Mouse (Mus musculus) common myeloid progenitor, adult 5-6 weeks (primary cell): ENCODE results near the gene Pou6f2. TPM values are rescaled to one million over a fixed set of nuclear protein-coding genes. Genes with fewer than 3 reads are reported as not detected.

Source experiments
- ATAC-seq: replicated peaks from 2 replicates; pipeline ENCODE4 v1.8.0; 2016; ENCODE audit warnings: low read depth, mild to moderate bottlenecking, moderate TSS enrichment, inconsistent platforms; ENCODE audit not compliant: poor library complexity, severe bottlenecking
- total RNA-seq: library from RNA; stranded (forward); fragments of 200-1000, 187-1606 nt; gene quantifications from 2 replicates; pipeline ENCODE4 v1.2.3, GENCODE M21; 2017

Pou6f2 gene
- total RNA-seq: not detected in 2 replicates

GRCm38 (mm10) chr13:18397586-18397985, at the start of gene Pou6f2:
Gene Pou6f2 (minus strand): TSS chr13:18397686.
- no peak for ATAC-seq

GRCm38 (mm10) chr13:18439858-18440257, 42.4 kb upstream of the Pou6f2 start:
- ATAC-seq: no peak

- ATAC-seq: no peak
These were observed 9.8 kb downstream of the Pou6f2 start for GRCm38 (mm10) chr13:18387673-18388072.

- no peak for ATAC-seq
These were observed 34.1 kb downstream of the Pou6f2 start for GRCm38 (mm10) chr13:18363373-18363772.

GRCm38 (mm10) chr13:18344580-18345333, 52.7 kb downstream of the Pou6f2 start:
- ATAC-seq: no peak

- ATAC-seq: no peak
These were observed 58.5 kb downstream of the Pou6f2 start for GRCm38 (mm10) chr13:18338910-18339501.

GRCm38 (mm10) chr13:18338022-18338421, 59.5 kb downstream of the Pou6f2 start:
- no peak for ATAC-seq

- no peak for ATAC-seq
These were observed 63.5 kb downstream of the Pou6f2 start for GRCm38 (mm10) chr13:18334035-18334434.

GRCm38 (mm10) chr13:18332596-18332995, 64.9 kb downstream of the Pou6f2 start:
- ATAC-seq: no peak

GRCm38 (mm10) chr13:18323980-18324678, 73.4 kb downstream of the Pou6f2 start:
- no peak for ATAC-seq

- no peak for ATAC-seq
These were observed 74.1 kb downstream of the Pou6f2 start for GRCm38 (mm10) chr13:18323407-18323806.

- ATAC-seq: no peak
These were observed 84.9 kb downstream of the Pou6f2 start for GRCm38 (mm10) chr13:18312613-18313012.

- no peak for ATAC-seq
These were observed 88.5 kb downstream of the Pou6f2 start for GRCm38 (mm10) chr13:18309024-18309423.

GRCm38 (mm10) chr13:18306506-18307145, 90.9 kb downstream of the Pou6f2 start:
- no peak for ATAC-seq

GRCm38 (mm10) chr13:18299966-18300365, 97.5 kb downstream of the Pou6f2 start:
- ATAC-seq: no peak

- no peak for ATAC-seq
These were observed 104.0 kb downstream of the Pou6f2 start for GRCm38 (mm10) chr13:18293438-18293837.

- ATAC-seq: no peak
These were observed 107.1 kb downstream of the Pou6f2 start for GRCm38 (mm10) chr13:18290253-18290914.

GRCm38 (mm10) chr13:18287536-18287935, 110.0 kb downstream of the Pou6f2 start:
- no peak for ATAC-seq

GRCm38 (mm10) chr13:18282361-18282982, 115.0 kb downstream of the Pou6f2 start:
- no peak for ATAC-seq

- ATAC-seq: no peak
These were observed 116.4 kb downstream of the Pou6f2 start for GRCm38 (mm10) chr13:18281084-18281483.
